Mouse (Mus musculus) neural tube, embryonic 12.5 days (tissue): ENCODE measurements around the gene Dynlrb1. TPM values are rescaled to one million over a fixed set of nuclear protein-coding genes. Genes with fewer than 3 reads are reported as not detected.

Source experiments
- ATAC-seq: fragments of 200-750 bp; cut with Nextera tagmentation; 2 replicates; pipeline ENCODE4 v1.8.0; 2017; ENCODE audit warnings: low read depth, mild to moderate bottlenecking, moderate TSS enrichment, moderate library complexity; ENCODE audit not compliant: low FRiP score
- H3K27ac ChIP-seq: fragments of 300-500 bp; sonication (generic); 2 replicates; pipeline ENCODE4 v1.5.1; 2016
- H3K27me3 ChIP-seq: fragments of 300-500 bp; sonication (generic); replicated peaks from 2 replicates; pipeline ENCODE4 v1.6.1; 2016; ENCODE audit warnings: mild to moderate bottlenecking
- H3K36me3 ChIP-seq: fragments of 300-500 bp; sonication (generic); 2 replicates; pipeline ENCODE4 v1.6.1; 2016; ENCODE audit warnings: mild to moderate bottlenecking
- H3K4me1 ChIP-seq: fragments of 300-500 bp; sonication (generic); 2 replicates; pipeline ENCODE4 v1.6.1; 2016
- H3K4me2 ChIP-seq: fragments of 300-500 bp; sonication (generic); replicated peaks from 2 replicates; pipeline ENCODE4 v1.6.1; 2016; ENCODE audit warnings: mild to moderate bottlenecking
- H3K4me3 ChIP-seq: fragments of 300-500 bp; sonication (generic); 2 replicates; pipeline ENCODE4 v1.5.1; 2016
- H3K9ac ChIP-seq: fragments of 300-500 bp; sonication (generic); 2 replicates; pipeline ENCODE4 v1.6.1; 2016; ENCODE audit warnings: mild to moderate bottlenecking
- H3K9me3 ChIP-seq: fragments of 300-500 bp; sonication (generic); 2 replicates; pipeline ENCODE4 v1.6.1; 2016; ENCODE audit warnings: mild to moderate bottlenecking
- WGBS: fragments of 180-500 bp; shearing (Covaris S2); methylation state at CpG from one replicate; pipeline ENCODE4 v1.1.7; 2016; 5-methylcytosine and 5-hydroxymethylcytosine counted together
- polyA plus RNA-seq: library from polyadenylated mRNA; unstranded; fragments of >200 nt; fragmentation: Nextera tagmentation; extraction: Ambion mirVana; gene quantifications from 2 replicates; pipeline ENCODE4 v1.2.1, GENCODE M21; 2016

The Dynlrb1 gene
- polyA plus RNA-seq, 1 experiment from 2014 or later = 500 TPM

GRCm38 (mm10) chr2:155265526-155265925 is 29.2 kb downstream of the Dynlrb1 start:
- H3K4me2 ChIP-seq = no peak overlapping the region
- no peak for ATAC-seq
- no peaks in the 10 kb centered on the region for H3K4me1 ChIP-seq
- H3K9me3 ChIP-seq = no peaks in the 10 kb centered on the region
- H3K4me3 ChIP-seq = no peak overlapping the region
- H3K9ac ChIP-seq = no peak overlapping the region
- H3K27ac ChIP-seq = no peak overlapping the region
- H3K36me3 ChIP-seq = no peaks in the 10 kb centered on the region
- 93% methylated on average over 6 of the region's 6 CpGs for WGBS
- no peaks in the 10 kb centered on the region for H3K27me3 ChIP-seq

DNA sequence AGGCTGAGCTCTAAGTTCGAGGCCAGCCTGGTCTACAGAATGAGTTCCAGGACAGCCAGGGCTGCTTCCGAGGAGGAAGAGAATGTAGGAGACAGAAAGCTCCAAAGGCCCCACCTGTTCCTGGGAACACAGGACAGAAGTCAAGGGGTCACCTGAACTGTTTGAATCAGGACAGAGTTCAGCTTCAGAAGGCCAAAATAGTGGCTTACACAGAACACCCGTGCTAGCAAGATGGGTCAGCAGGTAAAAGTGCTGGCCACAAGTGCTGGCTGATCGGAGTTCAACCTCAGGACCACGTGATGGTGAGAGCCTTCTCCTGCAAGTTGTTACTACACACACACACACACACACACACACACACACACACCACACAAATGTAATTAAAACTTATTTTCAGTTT is 30.6 kb downstream of the Dynlrb1 start:
- H3K9ac ChIP-seq = no peak overlapping the region
- H3K4me2 ChIP-seq = no peak overlapping the region
- no peak for ATAC-seq
- no peak overlapping the region for H3K4me3 ChIP-seq
- H3K27me3 ChIP-seq = no peaks in the 10 kb centered on the region
- H3K4me1 ChIP-seq = no peaks in the 10 kb centered on the region
- H3K36me3 ChIP-seq = no peaks in the 10 kb centered on the region
- WGBS = 89% methylated on average over 5 of the region's 5 CpGs
- H3K27ac ChIP-seq = no peak overlapping the region
- no peaks in the 10 kb centered on the region for H3K9me3 ChIP-seq

DNA sequence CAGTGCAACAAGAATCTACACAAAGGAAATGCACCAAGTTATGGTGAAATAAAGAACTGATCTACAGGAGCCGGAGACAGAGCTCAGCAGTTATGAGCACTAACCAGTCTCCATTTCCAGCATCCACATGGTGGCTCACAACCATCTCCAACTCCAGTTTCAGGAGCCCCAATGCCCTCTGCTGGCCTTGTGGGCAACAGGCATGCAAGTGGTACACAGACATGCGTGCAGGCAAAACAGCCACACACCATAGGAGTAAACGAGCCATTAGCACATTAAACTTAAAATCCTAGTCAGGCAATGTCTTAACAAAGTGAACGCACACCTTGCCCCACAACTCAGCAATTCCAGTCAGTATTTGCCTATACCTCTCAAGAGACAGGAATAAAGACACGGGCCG is 35.6 kb downstream of the Dynlrb1 start:
- no peaks in the 10 kb centered on the region for H3K36me3 ChIP-seq
- ATAC-seq = no peak
- no peaks in the 10 kb centered on the region for H3K9me3 ChIP-seq
- WGBS = 85% methylated on average over 6 of the region's 6 CpGs
- peaks cover 6% of the 10 kb centered on the region for H3K4me1 ChIP-seq
- H3K27ac ChIP-seq = no peak overlapping the region
- H3K4me2 ChIP-seq = no peak overlapping the region
- no peak overlapping the region for H3K4me3 ChIP-seq
- no peaks in the 10 kb centered on the region for H3K27me3 ChIP-seq
- no peak overlapping the region for H3K9ac ChIP-seq

- Histone ChIP-seq H3K27me3 (no peaks in the 10 kb centered on the region), H3K4me1 (peaks cover 12% of the 10 kb centered on the region), H3K27ac (no peak overlapping the region), H3K4me2 (no peak overlapping the region), H3K9me3 (no peaks in the 10 kb centered on the region), H3K9ac (no peak overlapping the region), H3K36me3 (no peaks in the 10 kb centered on the region), H3K4me3 (no peak overlapping the region)
- no peak for ATAC-seq
- WGBS = 82% methylated on average over 10 of the region's 10 CpGs
These were observed 36.2 kb downstream of the Dynlrb1 start for GRCm38 (mm10) chr2:155272396-155273170.

DNA sequence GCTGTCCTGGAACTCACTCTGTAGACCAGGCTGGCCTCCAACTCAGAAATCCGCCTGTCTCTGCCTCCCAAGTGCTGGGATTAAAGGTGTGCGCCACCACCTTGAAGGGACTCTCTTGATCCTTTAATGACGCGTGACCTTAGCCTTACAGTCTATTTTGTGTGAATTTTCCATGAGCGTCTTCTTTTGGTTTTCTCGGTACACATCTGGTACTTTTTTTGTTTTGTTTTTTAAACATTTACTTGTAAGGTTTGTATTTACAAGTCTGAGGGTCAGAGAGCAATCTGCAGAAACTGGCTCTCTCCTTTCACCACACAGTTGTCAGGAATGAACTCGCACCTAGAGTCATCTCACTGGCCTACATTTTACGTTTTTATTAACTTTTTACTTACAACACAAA is 37.3 kb downstream of the Dynlrb1 start:
- H3K4me3 ChIP-seq = no peak overlapping the region
- 89% methylated on average over 8 of the region's 8 CpGs for WGBS
- H3K4me2 ChIP-seq = no peak overlapping the region
- H3K27ac ChIP-seq = no peak overlapping the region
- peaks cover 9% of the 10 kb centered on the region for H3K36me3 ChIP-seq
- ATAC-seq = no peak
- no peaks in the 10 kb centered on the region for H3K9me3 ChIP-seq
- no peaks in the 10 kb centered on the region for H3K27me3 ChIP-seq
- peaks cover 15% of the 10 kb centered on the region for H3K4me1 ChIP-seq
- no peak overlapping the region for H3K9ac ChIP-seq

- WGBS = 1% methylated on average over 47 of the region's 47 CpGs
- Histone ChIP-seq H3K36me3 (peaks cover 9% of the 10 kb centered on the region), H3K9ac (peak within 1 kb of the TSS; percentile 87), H3K4me1 (peaks cover 15% of the 10 kb centered on the region), H3K4me3 (peak within 1 kb of the TSS; percentile 87), H3K4me2 (peak within 1 kb of the TSS; percentile 84), H3K27ac (peak within 1 kb of the TSS; percentile 53; the same call in 1 of the 2 replicates), H3K27me3 (no peaks in the 10 kb centered on the region), H3K9me3 (no peaks in the 10 kb centered on the region)
- peak; percentile 92 for ATAC-seq
These were observed 39.9 kb downstream of the Dynlrb1 start, which contains the start of gene Map1lc3a for GRCm38 (mm10) chr2:155276195-155276594. Map1lc3a (plus strand) TSS chr2:155276297.

GRCm38 (mm10) chr2:155276621-155277175 is 40.4 kb downstream of the Dynlrb1 start:
- Histone ChIP-seq H3K4me1 (peaks cover 15% of the 10 kb centered on the region), H3K4me3 (peak overlapping the region; percentile 87), H3K4me2 (peak overlapping the region; percentile 84), H3K9me3 (no peaks in the 10 kb centered on the region), H3K27me3 (no peaks in the 10 kb centered on the region), H3K27ac (peak overlapping the region; percentile 53; the same call in 1 of the 2 replicates), H3K9ac (peak overlapping the region; percentile 87), H3K36me3 (peaks cover 9% of the 10 kb centered on the region)
- peak; percentile 79 for ATAC-seq
- under 1% methylated on average over 46 of the region's 49 CpGs for WGBS

DNA sequence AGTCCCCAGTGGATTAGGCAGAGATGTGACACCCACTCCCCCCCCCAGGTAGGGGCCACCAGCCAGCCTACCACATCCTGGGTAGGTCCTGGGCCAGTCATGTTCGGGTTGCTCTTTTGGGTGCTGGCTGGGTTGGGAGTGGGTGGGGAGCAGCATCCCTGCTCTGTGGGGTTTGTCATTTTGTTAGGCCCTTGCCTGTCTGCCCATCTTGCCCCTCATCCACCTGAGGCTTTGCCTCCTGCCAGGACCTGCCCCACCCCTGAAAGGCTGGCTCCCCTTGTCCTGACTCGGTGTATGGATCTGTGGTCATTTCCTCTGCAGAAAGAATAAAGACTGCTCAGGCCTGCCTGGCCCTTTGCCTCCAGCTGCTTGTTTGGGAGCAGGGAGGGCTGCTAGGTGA is 41.4 kb downstream of the Dynlrb1 start:
- H3K9ac ChIP-seq = peak overlapping the region; percentile 87; the same call in 1 of the 2 replicates

DNA sequence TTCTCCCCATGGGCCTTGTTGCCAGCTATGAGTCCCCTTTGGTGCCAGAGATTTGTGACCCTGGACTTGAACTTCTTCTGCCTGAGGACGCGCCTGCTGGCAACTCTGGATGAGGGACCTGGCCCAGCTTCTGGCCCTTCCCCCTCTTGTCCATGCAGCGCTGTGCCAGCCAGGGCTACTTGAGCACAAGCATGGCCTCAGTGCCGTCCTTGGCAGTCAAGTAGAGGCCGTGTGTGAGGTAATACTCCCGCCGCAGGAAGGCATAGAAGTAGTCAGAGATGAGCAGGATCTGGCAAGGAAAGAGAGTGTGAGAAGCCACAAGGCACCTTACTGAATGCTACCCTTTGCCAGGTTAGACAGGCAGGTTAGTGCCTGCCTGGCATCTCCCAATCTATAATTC is 42.0 kb downstream of the Dynlrb1 start:
- no peak overlapping the region for H3K27ac ChIP-seq
- H3K36me3 ChIP-seq = peaks cover 9% of the 10 kb centered on the region
- H3K9me3 ChIP-seq = no peaks in the 10 kb centered on the region
- H3K4me3 ChIP-seq = no peak overlapping the region
- H3K9ac ChIP-seq = no peak overlapping the region
- WGBS = 91% methylated on average over 7 of the region's 7 CpGs
- no peaks in the 10 kb centered on the region for H3K27me3 ChIP-seq
- no peak overlapping the region for H3K4me2 ChIP-seq
- peaks cover 15% of the 10 kb centered on the region for H3K4me1 ChIP-seq
- ATAC-seq = no peak

More for the DNA sequence above, 41.4 kb downstream of the Dynlrb1 start:
- H3K4me2 ChIP-seq = peak overlapping the region; percentile 84
- no peak for ATAC-seq
- WGBS = 85% methylated on average over 2 of the region's 2 CpGs
- H3K4me3 ChIP-seq = peak overlapping the region; percentile 87; the same call in 1 of the 2 replicates
- H3K27ac ChIP-seq = no peak overlapping the region
- H3K36me3 ChIP-seq = peaks cover 9% of the 10 kb centered on the region
- peaks cover 15% of the 10 kb centered on the region for H3K4me1 ChIP-seq
- no peaks in the 10 kb centered on the region for H3K9me3 ChIP-seq
- no peaks in the 10 kb centered on the region for H3K27me3 ChIP-seq

DNA sequence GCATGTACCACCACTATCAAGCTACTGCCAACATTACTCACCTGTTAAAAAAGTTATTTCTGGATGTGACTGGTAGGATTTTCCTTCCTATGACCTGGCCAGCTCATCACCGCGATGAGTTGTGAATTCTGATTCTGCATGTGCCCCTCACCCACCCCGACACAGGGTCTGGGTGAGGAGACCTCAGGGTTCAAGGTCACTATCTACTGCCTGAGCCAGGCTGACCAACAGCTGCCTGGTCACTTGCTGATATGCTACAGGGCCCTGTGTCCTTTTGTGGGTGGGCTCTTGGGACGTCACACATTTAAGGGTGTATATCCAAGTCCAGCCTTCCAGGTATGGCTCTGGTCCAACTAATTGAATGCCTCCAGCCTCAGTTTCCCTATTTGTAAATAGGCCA is 42.8 kb downstream of the Dynlrb1 start:
- Histone ChIP-seq H3K36me3 (peaks cover 16% of the 10 kb centered on the region), H3K9ac (no peak overlapping the region), H3K9me3 (no peaks in the 10 kb centered on the region), H3K4me3 (no peak overlapping the region), H3K4me1 (peaks cover 15% of the 10 kb centered on the region), H3K4me2 (no peak overlapping the region), H3K27me3 (no peaks in the 10 kb centered on the region), H3K27ac (no peak overlapping the region)
- WGBS = 91% methylated on average over 4 of the region's 4 CpGs
- ATAC-seq = no peak

DNA sequence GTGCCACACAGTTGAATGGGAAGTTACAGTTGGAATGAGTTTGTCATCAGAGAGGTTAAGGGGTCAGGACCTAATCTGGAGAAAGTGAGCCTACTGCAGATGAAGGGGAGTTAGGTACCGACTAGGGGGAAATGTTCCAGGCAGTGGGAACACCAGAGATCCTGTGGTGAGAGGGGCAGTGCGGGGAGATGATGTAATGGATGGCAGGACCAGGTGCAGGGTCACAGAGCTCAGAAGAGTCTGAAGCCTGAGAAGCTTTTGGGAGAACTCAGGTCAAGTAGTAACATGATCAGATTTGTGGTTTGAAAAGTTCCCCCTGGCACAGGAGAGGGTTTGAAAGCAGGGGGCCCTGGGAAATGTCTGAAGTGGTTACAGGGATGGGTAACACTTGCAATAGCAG is 43.8 kb downstream of the Dynlrb1 start:
- Histone ChIP-seq H3K9ac (no peak overlapping the region), H3K4me3 (no peak overlapping the region), H3K36me3 (peaks cover 16% of the 10 kb centered on the region), H3K4me2 (no peak overlapping the region), H3K9me3 (no peaks in the 10 kb centered on the region), H3K4me1 (peaks cover 15% of the 10 kb centered on the region), H3K27ac (no peak overlapping the region), H3K27me3 (no peaks in the 10 kb centered on the region)
- ATAC-seq = no peak
- 82% methylated on average over 2 of the region's 2 CpGs for WGBS

GRCm38 (mm10) chr2:155283793-155284192 is 47.5 kb downstream of the Dynlrb1 start:
- 90% methylated on average over 4 of the region's 4 CpGs for WGBS
- Histone ChIP-seq H3K4me3 (no peak overlapping the region), H3K27me3 (no peaks in the 10 kb centered on the region), H3K36me3 (peaks cover 13% of the 10 kb centered on the region), H3K4me1 (no peaks in the 10 kb centered on the region), H3K9ac (no peak overlapping the region), H3K4me2 (no peak overlapping the region), H3K9me3 (no peaks in the 10 kb centered on the region), H3K27ac (no peak overlapping the region)
- no peak for ATAC-seq
